Mouse (Mus musculus): ENCODE results near the gene Sephs2. TPM values are rescaled to one million over a fixed set of nuclear protein-coding genes. Genes with fewer than 3 reads are reported as not detected.
A peak's percentile ranks its signal among the peaks of the same experiment; 100 is the strongest.

Sephs2 gene
- polyA plus RNA-seq, 1 experiment from 2014 or later, result 58.5 TPM

GRCm38 (mm10) chr7:127270256-127270655 lies 3.6 kb downstream of the Sephs2 start:
- H3K27me3 ChIP-seq, result no peaks in the 10 kb centered on the region

GRCm38 (mm10) chr7:127263526-127263925 lies 10.3 kb downstream of the Sephs2 start:
- Histone ChIP-seq H3K36me3 (peaks cover 3% of the 10 kb centered on the region; the same call in 1 of the 2 replicates), H3K4me1 (peaks cover 18% of the 10 kb centered on the region), H3K27me3 (no peaks in the 10 kb centered on the region), H3K9me3 (replicated peaks) (no peaks in the 10 kb centered on the region), H3K4me3 (replicated peaks) (no peak overlapping the region), H3K27ac (replicated peaks) (no peak overlapping the region), H3K9ac (no peak overlapping the region), H3K4me2 (replicated peaks) (no peak overlapping the region)
- over 99% methylated on average over 3 of the region's 3 CpGs for WGBS
- no peak for ATAC-seq (ENCODE audit: insufficient number of reproducible peaks, low FRiP score, low TSS enrichment, low read depth)

More at GRCm38 (mm10) chr7:127270256-127270655, 3.6 kb downstream of the Sephs2 start:
- Histone ChIP-seq H3K9ac (no peak overlapping the region), H3K4me3 (replicated peaks) (no peak overlapping the region), H3K4me2 (replicated peaks) (no peak overlapping the region), H3K36me3 (peaks cover 29% of the 10 kb centered on the region), H3K9me3 (replicated peaks) (no peaks in the 10 kb centered on the region), H3K27ac (replicated peaks) (no peak overlapping the region), H3K4me1 (peaks cover 18% of the 10 kb centered on the region)
- no peak for ATAC-seq (ENCODE audit: insufficient number of reproducible peaks, low FRiP score, low TSS enrichment, low read depth)
- WGBS, result 81% methylated on average over 2 of the region's 2 CpGs

- no peak for ATAC-seq (ENCODE audit: insufficient number of reproducible peaks, low FRiP score, low TSS enrichment, low read depth)
- Histone ChIP-seq H3K27me3 (no peaks in the 10 kb centered on the region), H3K4me2 (replicated peaks) (no peak overlapping the region), H3K9ac (no peak overlapping the region), H3K9me3 (replicated peaks) (no peaks in the 10 kb centered on the region), H3K36me3 (no peaks in the 10 kb centered on the region), H3K4me1 (peaks cover 18% of the 10 kb centered on the region), H3K4me3 (replicated peaks) (no peak overlapping the region), H3K27ac (replicated peaks) (no peak overlapping the region)
- 75% methylated on average over 10 of the region's 10 CpGs for WGBS
Measured at GRCm38 (mm10) chr7:127262218-127262961, 11.5 kb downstream of the Sephs2 start.

GRCm38 (mm10) chr7:127260309-127261111 lies 13.3 kb downstream of the Sephs2 start, which contains the start of gene Dctpp1:
Gene Dctpp1, minus strand, starts transcription at chr7:127260709.
- peak; percentile 99 for ATAC-seq (ENCODE audit: insufficient number of reproducible peaks, low FRiP score, low TSS enrichment, low read depth)
- Histone ChIP-seq H3K9me3 (replicated peaks) (no peaks in the 10 kb centered on the region), H3K4me2 (replicated peaks) (peak within 1 kb of the TSS; percentile 75), H3K9ac (peak within 1 kb of the TSS; percentile 56), H3K4me1 (peaks cover 18% of the 10 kb centered on the region), H3K27ac (replicated peaks) (peak within 1 kb of the TSS; percentile 25; the same call in 1 of the 2 replicates), H3K4me3 (replicated peaks) (peak within 1 kb of the TSS; percentile 78), H3K36me3 (0 out of 2 replicates have a peak, but pooled peaks cover 10% of the 10 kb centered on the region), H3K27me3 (no peaks in the 10 kb centered on the region)
- under 1% methylated on average over 50 of the region's 50 CpGs for WGBS

- Histone ChIP-seq H3K9ac (no peak overlapping the region), H3K4me2 (replicated peaks) (peak overlapping the region; percentile 75), H3K36me3 (0 out of 2 replicates have a peak, but pooled peaks cover 11% of the 10 kb centered on the region), H3K4me3 (replicated peaks) (peak overlapping the region; percentile 78), H3K27ac (replicated peaks) (no peak overlapping the region), H3K9me3 (replicated peaks) (no peaks in the 10 kb centered on the region), H3K4me1 (peaks cover 27% of the 10 kb centered on the region), H3K27me3 (no peaks in the 10 kb centered on the region)
- WGBS, result 67% methylated on average over 8 of the region's 8 CpGs
- ATAC-seq (ENCODE audit: insufficient number of reproducible peaks, low FRiP score, low TSS enrichment, low read depth), result no peak
Measured at GRCm38 (mm10) chr7:127259186-127259905, 14.5 kb downstream of the Sephs2 start.

- Histone ChIP-seq H3K27me3 (no peaks in the 10 kb centered on the region), H3K4me1 (peaks cover 36% of the 10 kb centered on the region), H3K9ac (no peak overlapping the region), H3K36me3 (0 out of 2 replicates have a peak, but pooled peaks cover 11% of the 10 kb centered on the region), H3K9me3 (replicated peaks) (no peaks in the 10 kb centered on the region), H3K4me3 (replicated peaks) (no peak overlapping the region), H3K4me2 (replicated peaks) (no peak overlapping the region), H3K27ac (replicated peaks) (no peak overlapping the region)
- no peak for ATAC-seq (ENCODE audit: insufficient number of reproducible peaks, low FRiP score, low TSS enrichment, low read depth)
- 89% methylated on average over 5 of the region's 5 CpGs for WGBS
Measured at GRCm38 (mm10) chr7:127256518-127256917, 17.3 kb downstream of the Sephs2 start.

- H3K27me3 ChIP-seq, result no peaks in the 10 kb centered on the region
- H3K4me2 ChIP-seq (replicated peaks), result no peak overlapping the region
- no peak overlapping the region for H3K27ac ChIP-seq (replicated peaks)
- no peak overlapping the region for H3K9ac ChIP-seq
- 90% methylated on average over 2 of the region's 2 CpGs for WGBS
- H3K9me3 ChIP-seq (replicated peaks), result no peaks in the 10 kb centered on the region
- 0 out of 2 replicates have a peak, but pooled peaks cover 11% of the 10 kb centered on the region for H3K36me3 ChIP-seq
- peaks cover 32% of the 10 kb centered on the region for H3K4me1 ChIP-seq
- ATAC-seq (ENCODE audit: insufficient number of reproducible peaks, low FRiP score, low TSS enrichment, low read depth), result no peak
- H3K4me3 ChIP-seq (replicated peaks), result no peak overlapping the region
Measured at GRCm38 (mm10) chr7:127255965-127256364, 17.9 kb downstream of the Sephs2 start.

- Histone ChIP-seq H3K27me3 (no peaks in the 10 kb centered on the region), H3K36me3 (peaks cover 16% of the 10 kb centered on the region; the same call in 1 of the 2 replicates), H3K27ac (replicated peaks) (peak overlapping the region; percentile 91), H3K4me3 (replicated peaks) (peak overlapping the region; percentile 62), H3K9me3 (replicated peaks) (no peaks in the 10 kb centered on the region), H3K9ac (peak overlapping the region; percentile 68; the same call in 1 of the 2 replicates), H3K4me1 (peaks cover 29% of the 10 kb centered on the region), H3K4me2 (replicated peaks) (peak overlapping the region; percentile 95)
- ATAC-seq (ENCODE audit: insufficient number of reproducible peaks, low FRiP score, low TSS enrichment, low read depth), result no peak
- 27% methylated on average over 4 of the region's 4 CpGs for WGBS
Measured at GRCm38 (mm10) chr7:127255008-127255407, 18.8 kb downstream of the Sephs2 start.

GRCm38 (mm10) chr7:127253821-127254769 lies 19.8 kb downstream of the Sephs2 start:
- Histone ChIP-seq H3K4me1 (peaks cover 20% of the 10 kb centered on the region), H3K4me3 (replicated peaks) (peak overlapping the region; percentile 62), H3K9me3 (replicated peaks) (no peaks in the 10 kb centered on the region), H3K36me3 (peaks cover 25% of the 10 kb centered on the region; the same call in 1 of the 2 replicates), H3K27me3 (no peaks in the 10 kb centered on the region), H3K27ac (replicated peaks) (peak overlapping the region; percentile 91), H3K9ac (peak overlapping the region; percentile 68), H3K4me2 (replicated peaks) (peak overlapping the region; percentile 95)
- ATAC-seq (ENCODE audit: insufficient number of reproducible peaks, low FRiP score, low TSS enrichment, low read depth), result peak; percentile 92
- WGBS, result under 1% methylated on average over 136 of the region's 136 CpGs

- Histone ChIP-seq H3K9me3 (replicated peaks) (no peaks in the 10 kb centered on the region), H3K9ac (peak overlapping the region; percentile 54; the same call in 1 of the 2 replicates), H3K36me3 (peaks cover 25% of the 10 kb centered on the region; the same call in 1 of the 2 replicates), H3K4me3 (replicated peaks) (peak overlapping the region; percentile 62), H3K4me1 (peaks cover 17% of the 10 kb centered on the region), H3K27me3 (no peaks in the 10 kb centered on the region), H3K27ac (replicated peaks) (peak overlapping the region; percentile 91), H3K4me2 (replicated peaks) (peak overlapping the region; percentile 95)
- no peak for ATAC-seq (ENCODE audit: insufficient number of reproducible peaks, low FRiP score, low TSS enrichment, low read depth)
- WGBS, result 70% methylated on average over 6 of the region's 6 CpGs
Measured at GRCm38 (mm10) chr7:127253341-127253740, 20.5 kb downstream of the Sephs2 start.

Measured in embryonic facial prominence, embryonic 15.5 days (tissue).